Mouse (Mus musculus) left cerebral cortex, postnatal 4 days (tissue): ENCODE data around the gene Itga10. TPM values are rescaled to one million over a fixed set of nuclear protein-coding genes. Genes with fewer than 3 reads are reported as not detected.
"Not testable (repeated sequence)": the region's sequence is repeated elsewhere in the genome, so short reads cannot be mapped to it uniquely, and the experiment has no call there.

Source experiments
- DNase-seq: peaks from one replicate; pipeline ENCODE4 v3.0.0-alpha.2; 2022
- intact Hi-C: fragments of 180-260 bp; cut with DNase I; formaldehyde crosslinking; loops from one replicate; pipeline ENCODE4 v1.15.1; 2025
- total RNA-seq, 2 experiments: library from RNA; stranded (reverse); gene quantifications; 2 replicates each; pipeline ENCODE4 v1.2.3; 2021

Gene Itga10
- total RNA-seq = 1 to 10 TPM; 1.4 to 1.5 TPM

DNA sequence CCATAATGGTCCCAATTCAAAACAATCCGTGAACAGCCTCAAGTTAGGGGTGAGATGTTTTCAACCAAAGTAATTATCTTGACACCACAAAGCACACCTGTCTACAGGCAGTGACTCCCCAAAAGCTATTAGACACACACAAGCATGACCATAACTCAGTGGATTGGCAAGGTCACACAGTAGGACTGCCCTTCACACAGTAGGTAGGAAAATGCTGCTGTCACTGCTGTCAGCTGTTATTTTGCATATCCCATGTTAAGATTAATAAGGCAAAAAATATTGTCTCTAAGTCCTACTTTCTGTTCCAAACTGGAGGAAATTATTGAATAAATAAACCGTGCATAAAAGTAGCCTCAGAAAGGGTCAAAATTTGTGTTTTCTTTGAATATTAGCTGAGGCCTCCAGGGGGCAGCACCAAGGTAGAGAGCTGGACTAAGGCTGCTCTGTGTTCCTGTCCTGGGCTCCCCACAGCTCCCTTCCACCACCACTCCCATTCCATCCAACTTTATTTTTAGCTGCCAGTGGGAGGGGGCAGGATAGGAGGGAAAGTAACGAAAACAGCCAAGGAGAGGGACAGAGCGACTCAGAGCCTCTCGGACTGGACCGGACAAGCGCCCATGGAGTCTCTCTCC lies at the start of gene Itga10:
TSS of gene Itga10 (plus strand) at position 567 of the 632 bp plus-strand sequence.
- intact Hi-C loops = no loop called here
- peak; percentile 53 for DNase-seq

DNA sequence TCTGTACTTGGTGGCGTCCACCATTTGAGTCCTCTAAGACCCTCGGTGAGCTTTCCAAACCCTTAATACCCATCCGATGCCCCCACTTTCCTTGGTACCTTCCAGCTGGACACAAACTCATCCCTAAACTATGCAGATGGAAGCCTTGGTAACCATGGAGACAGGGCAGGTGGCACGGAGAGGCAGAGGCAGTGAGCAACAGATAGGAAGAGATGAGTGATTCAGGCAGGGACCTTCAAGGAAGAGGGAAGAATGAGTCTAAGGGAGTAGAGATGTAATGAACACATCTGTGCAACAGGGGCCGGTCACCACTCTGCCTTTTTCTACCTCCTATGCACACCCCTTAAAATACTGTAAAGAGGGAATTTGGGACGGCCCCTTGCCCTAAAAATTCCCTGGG lies 49.7 kb upstream of the Itga10 start:
- DNase-seq = no peak
- intact Hi-C loops = no loop called here

DNA sequence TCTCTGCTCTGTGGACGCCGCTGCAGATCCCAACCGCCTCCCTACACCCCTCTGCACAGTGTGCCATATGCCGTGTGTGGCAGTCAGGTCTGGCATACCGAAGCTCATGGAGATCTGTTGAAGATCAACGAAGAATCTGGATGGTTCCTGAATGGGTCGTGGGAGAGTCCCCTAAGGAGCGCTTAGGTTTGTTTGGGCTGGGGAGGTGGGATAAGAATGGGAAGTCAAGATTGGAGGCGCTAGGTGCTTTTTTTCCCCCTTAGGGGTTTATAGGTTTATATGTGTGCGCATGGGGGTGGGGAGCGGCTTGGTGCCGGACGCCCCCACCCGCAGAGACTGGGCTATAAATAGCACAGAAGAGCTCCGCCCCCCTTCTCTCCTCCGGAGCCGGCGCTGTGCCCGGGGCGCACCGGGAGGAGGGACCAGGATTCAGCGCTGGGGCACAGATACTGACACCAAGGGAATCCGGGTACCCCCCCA lies 49.1 kb upstream of the Itga10 start, which contains the start of gene Ankrd34a:
TSS of gene Ankrd34a (plus strand) at position 409 of the 480 bp plus-strand sequence.
- intact Hi-C loops = no loop called here
- peak; percentile 45 for DNase-seq

DNA sequence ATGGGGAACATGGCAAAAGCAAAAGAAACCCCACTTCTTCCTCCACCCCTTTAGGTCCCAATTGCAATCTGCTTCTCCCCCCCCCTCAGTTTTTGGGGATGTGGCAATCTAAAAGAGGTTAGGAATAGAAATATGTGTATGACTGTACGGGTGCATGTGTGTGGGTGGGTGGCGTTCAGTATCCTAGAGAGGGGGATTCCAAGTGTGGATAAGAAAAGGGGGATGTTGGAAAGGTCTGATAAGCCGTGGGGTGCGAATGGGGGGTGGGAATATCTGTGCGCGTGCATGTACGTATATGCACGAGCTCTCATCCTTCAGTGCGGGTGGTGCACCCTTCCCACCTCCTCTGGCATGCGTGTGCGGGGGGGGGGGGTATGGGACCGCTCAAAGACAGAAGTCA lies 48.5 kb upstream of the Itga10 start:
- DNase-seq = no peak
- intact Hi-C loops = no loop called here

- intact Hi-C loops = no loop called here
- no peak for DNase-seq
Measured at GRCm38 (mm10) chr3:96597435-96597891, 47.9 kb upstream of the Itga10 start.

DNA sequence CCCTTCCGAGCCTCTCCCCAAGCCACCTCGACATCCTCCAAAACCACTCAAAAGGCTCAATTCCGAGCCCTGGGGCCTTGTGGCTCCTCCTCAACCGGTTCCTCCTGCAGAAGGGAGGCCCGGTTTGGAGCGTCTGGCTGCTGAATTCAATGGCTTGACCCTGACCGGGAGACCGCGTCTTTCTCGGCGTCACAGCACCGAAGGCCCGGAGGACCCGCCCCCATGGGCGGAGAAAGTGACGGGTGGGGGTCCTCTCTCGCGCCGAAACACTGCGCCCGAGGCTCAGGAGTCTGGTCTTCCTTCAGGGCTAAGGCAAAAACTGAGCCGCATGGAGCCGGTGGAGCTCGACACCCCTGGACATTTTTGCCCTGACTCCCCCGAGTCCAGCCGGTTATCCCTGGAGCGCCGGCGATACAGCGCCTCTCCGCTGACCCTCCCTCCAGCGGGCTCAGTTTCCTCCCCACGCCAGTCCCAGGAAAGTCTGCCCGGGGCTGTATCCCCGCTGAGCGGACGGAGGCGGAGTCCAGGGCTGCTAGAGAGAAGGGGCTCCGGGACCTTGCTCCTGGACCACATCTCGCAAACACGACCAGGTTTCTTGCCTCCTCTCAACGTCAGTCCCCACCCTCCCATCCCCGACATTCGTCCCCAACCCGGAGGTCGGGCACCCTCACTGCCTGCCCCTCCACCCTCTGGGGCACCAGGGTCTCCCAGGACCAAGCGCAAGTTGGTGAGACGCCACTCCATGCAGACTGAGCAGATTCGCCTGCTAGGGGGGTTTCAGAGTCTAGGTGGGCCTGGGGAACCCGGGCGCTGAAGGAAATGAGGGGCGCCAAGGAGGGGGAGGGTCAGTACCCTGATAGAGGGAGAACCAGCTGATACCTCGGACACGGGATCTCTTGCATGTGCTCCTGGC lies 47.0 kb upstream of the Itga10 start:
- intact Hi-C loops = no loop called here
- DNase-seq = peak; percentile 62

GRCm38 (mm10) chr3:96599069-96599393 lies 46.4 kb upstream of the Itga10 start:
- intact Hi-C loops = no loop called here
- no peak for DNase-seq

DNA sequence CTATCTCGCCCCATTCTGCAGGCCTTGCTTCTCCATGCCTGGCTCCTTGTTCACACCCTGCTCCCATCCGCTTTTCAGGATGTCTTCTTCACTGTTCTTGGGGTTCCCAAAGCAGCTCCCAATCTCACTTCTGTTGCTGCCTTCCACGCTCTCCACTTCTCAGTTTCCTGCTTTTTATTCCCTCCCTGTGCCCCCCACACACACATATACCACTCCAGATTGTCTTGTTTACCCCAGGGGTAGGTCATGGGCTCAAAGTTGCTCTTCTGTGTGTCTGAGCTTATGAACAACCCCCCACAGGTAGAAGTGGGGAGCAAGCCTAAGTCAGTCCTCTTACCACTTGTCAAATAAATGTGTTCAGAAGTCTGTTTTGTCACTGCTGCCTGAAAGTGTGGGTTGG lies 46.0 kb upstream of the Itga10 start:
- intact Hi-C loops = no loop called here

GRCm38 (mm10) chr3:96600639-96601250 lies 44.6 kb upstream of the Itga10 start, which contains the start of gene Lix1l:
TSS of gene Lix1l (plus strand) at chr3:96601149.
- intact Hi-C loops = loop anchor here (5.0 kb wide), 1 partner anchor 37 kb away; the partner anchor contains the start of genes Gm42957 and Pex11b
- DNase-seq = peak; percentile 91

More for the DNA sequence above, 46.0 kb upstream of the Itga10 start:
- DNase-seq = no peak

GRCm38 (mm10) chr3:96601251-96601787 lies 44.1 kb upstream of the Itga10 start:
- DNase-seq = peak; percentile 59
- intact Hi-C loops = loop anchor here (5.0 kb wide), 1 partner anchor 36 kb away; the partner anchor contains the start of genes Gm42957 and Pex11b

GRCm38 (mm10) chr3:96601941-96602703 lies 43.3 kb upstream of the Itga10 start:
- DNase-seq = peak; percentile 56
- intact Hi-C loops = loop anchor here (5.0 kb wide), 1 partner anchor 35 kb away; the partner anchor contains the start of genes Gm42957 and Pex11b

- intact Hi-C loops = loop anchor here (5.0 kb wide), 1 partner anchor 35 kb away; the partner anchor contains the start of genes Gm42957 and Pex11b
- no peak for DNase-seq
Measured at GRCm38 (mm10) chr3:96602704-96603084, 42.7 kb upstream of the Itga10 start.

DNA sequence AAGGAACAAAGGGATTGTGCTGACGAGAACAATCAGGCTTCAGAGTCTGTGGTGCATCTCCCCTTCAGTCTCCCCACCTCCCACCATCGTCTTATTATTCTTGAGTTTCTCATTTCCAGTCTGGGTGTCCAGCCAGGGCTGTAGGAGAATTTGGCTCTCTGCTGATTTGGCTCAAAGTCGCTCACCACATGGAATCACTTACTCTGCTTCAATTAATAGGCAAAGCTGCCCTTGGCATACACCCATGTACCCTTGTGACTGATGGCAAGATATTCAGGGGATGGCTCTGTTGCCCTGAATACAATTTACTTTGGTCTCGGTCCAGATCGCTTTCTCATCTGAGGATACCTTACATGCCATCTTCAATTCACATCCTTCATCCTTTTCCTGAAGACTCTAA lies 42.1 kb upstream of the Itga10 start:
- intact Hi-C loops = loop anchor here (5.0 kb wide), 1 partner anchor 34 kb away; the partner anchor contains the start of genes Gm42957 and Pex11b
- DNase-seq = peak; percentile 85

- DNase-seq, intact Hi-C loops: not testable (repeated sequence)
Measured at GRCm38 (mm10) chr3:96606007-96606406, 39.4 kb upstream of the Itga10 start.

GRCm38 (mm10) chr3:96606618-96607017 lies 38.8 kb upstream of the Itga10 start:
- DNase-seq = no peak
- intact Hi-C loops = no loop called here

DNA sequence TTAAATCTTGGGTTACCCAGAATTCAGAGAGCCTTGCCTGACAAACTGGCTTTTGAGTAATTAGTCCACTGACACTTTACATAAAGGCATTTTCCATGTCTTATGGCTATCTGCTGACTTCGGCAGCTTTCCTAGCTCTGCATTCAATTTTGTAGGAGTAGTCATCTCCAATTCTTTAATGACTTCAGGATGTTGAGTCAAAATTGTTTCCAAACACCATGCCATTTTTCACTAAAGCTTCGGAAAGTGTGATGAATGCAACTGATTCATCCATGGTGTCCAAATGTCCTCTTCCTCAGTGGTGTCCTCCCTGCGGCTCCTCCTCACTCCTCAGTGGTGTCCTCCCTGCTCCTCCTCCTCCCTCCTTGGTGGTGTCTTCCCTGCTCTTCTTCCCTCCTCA lies 27.4 kb upstream of the Itga10 start:
- intact Hi-C loops = no loop called here
- no peak for DNase-seq

- intact Hi-C loops = no loop called here
Measured at GRCm38 (mm10) chr3:96623201-96623600, 22.2 kb upstream of the Itga10 start.

DNA sequence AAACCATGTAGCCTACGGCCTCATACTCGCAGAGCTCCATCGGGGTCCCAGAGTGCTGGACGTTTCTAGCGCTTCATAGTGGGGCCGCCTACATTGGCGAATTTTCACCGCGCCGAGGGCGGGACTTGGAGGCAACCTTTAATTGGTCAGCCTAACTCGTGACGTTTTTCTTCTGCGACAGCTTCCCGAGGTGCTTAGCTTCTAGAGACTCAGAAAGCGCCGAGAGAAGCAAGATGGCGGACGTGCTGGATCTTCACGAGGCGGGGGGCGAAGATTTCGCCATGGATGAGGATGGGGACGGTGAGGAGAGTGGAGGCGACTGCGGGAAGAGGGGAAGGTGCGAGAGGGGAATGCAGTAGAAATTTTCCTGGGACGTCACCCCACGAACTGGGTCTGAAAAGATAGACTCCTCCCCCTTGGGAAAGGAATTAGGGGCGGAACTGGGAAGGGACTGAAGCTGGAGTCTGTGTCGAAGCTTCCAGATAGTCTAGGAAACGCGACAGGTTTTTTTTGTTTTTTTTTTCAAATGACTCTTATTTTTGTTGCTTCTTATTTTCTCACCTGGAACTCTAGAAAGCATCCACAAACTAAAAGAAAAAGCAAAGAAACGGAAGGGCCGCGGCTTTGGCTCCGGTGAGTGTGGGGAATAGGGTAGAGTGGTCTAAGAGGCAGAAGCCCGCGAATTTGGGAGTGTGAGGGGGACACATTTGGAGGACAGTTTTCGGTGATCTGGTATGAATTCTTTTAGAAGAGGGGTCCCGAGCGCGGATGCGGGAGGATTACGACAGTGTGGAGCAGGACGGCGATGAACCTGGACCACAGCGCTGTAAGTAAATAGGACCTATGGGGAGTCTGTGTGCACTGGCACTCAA lies 15.4 kb upstream of the Itga10 start, which contains the start of gene Rbm8a:
TSS of gene Rbm8a (plus strand) at position 205 of the 872 bp plus-strand sequence.
- peak; percentile 97 for DNase-seq
- intact Hi-C loops = loop anchor here (10.0 kb wide), 1 partner anchor 85 kb away; no protein-coding TSS in a partner anchor

More at GRCm38 (mm10) chr3:96623201-96623600, 22.2 kb upstream of the Itga10 start:
- no peak for DNase-seq
